Mouse (Mus musculus) CH12.LX (cell line): ENCODE measurements around the gene Sapcd2. TPM values are rescaled to one million over a fixed set of nuclear protein-coding genes. Genes with fewer than 3 reads are reported as not detected.
A peak's percentile ranks its signal among the peaks of the same experiment; 100 is the strongest.

Source experiments
- DNase-seq: peaks from one replicate; pipeline ENCODE4 v3.0.0-alpha.2; 2013; ENCODE audit errors: extremely low read depth
- H3K27ac ChIP-seq: 2 replicates; pipeline ENCODE4 v1.5.1; 2012; ENCODE audit warnings: low read depth, mild to moderate bottlenecking, control low read depth, moderate library complexity; ENCODE audit not compliant: insufficient read depth
- H3K27me3 ChIP-seq: replicated peaks from 2 replicates; pipeline ENCODE3; 2012; ENCODE audit warnings: inconsistent platforms
- H3K36me3 ChIP-seq, 2 experiments: replicated peaks in 1 of 2; 2 replicates each; pipeline versions ENCODE3 to v1.6.1; 2012; ENCODE audit warnings: inconsistent platforms in 1 of 2, low read length in 1 of 2, mild to moderate bottlenecking in 1 of 2, mixed read lengths in 1 of 2, moderate library complexity in 1 of 2; ENCODE audit not compliant: control insufficient read depth in 1 of 2, insufficient read depth in 1 of 2
- H3K4me1 ChIP-seq, 2 experiments: 2 replicates each; pipeline ENCODE4 v1.6.1; 2012; ENCODE audit warnings: inconsistent platforms in 1 of 2, moderate library complexity in 1 of 2; ENCODE audit not compliant: insufficient read depth in 2 of 2, control insufficient read depth in 1 of 2
- H3K4me2 ChIP-seq: 2 replicates; pipeline ENCODE4 v1.6.1; 2012; ENCODE audit warnings: low read depth, mild to moderate bottlenecking, control low read depth; ENCODE audit not compliant: poor library complexity, insufficient read depth, severe bottlenecking
- H3K4me3 ChIP-seq, 3 experiments: fragments of 150-350 bp in 1 of 3; sonication (generic) in 1 of 3; replicated peaks in 1 of 3; 2 replicates each; pipeline versions ENCODE3 to v1.5.1; 2011 to 2012; ENCODE audit warnings: low read depth in 2 of 3, low read length in 2 of 3, mild to moderate bottlenecking in 2 of 3, moderate library complexity in 2 of 3, control low read depth in 1 of 3, improper control_type of control experiment in 1 of 3, inconsistent platforms in 1 of 3, mixed read lengths in 1 of 3; ENCODE audit not compliant: poor library complexity in 1 of 3
- H3K79me2 ChIP-seq: replicated peaks from 2 replicates; pipeline ENCODE4 v1.6.1; 2012; ENCODE audit warnings: mild to moderate bottlenecking, moderate library complexity; ENCODE audit not compliant: control insufficient read depth, poor library complexity, insufficient read depth, severe bottlenecking; ENCODE audit errors: extremely low read depth
- H3K9ac ChIP-seq: 2 replicates; pipeline ENCODE4 v1.6.1; 2012; ENCODE audit warnings: low read depth, mild to moderate bottlenecking, control low read depth, moderate library complexity; ENCODE audit not compliant: insufficient read depth
- H3K9me3 ChIP-seq: replicated peaks from 2 replicates; pipeline ENCODE3; 2012; ENCODE audit warnings: low read length, inconsistent platforms, mixed read lengths
- CHD1 ChIP-seq: IDR thresholded peaks from 2 replicates; pipeline ENCODE4 v1.6.1; 2012; ENCODE audit warnings: low read depth, low read length, improper control_type of control experiment, inconsistent platforms
- CHD2 ChIP-seq: IDR thresholded peaks from 2 replicates; pipeline ENCODE4 v1.6.1; 2011; ENCODE audit warnings: low read length, improper control_type of control experiment
- CTCF ChIP-seq, 2 experiments: IDR thresholded peaks in 1 of 2; conservative IDR thresholded peaks in 1 of 2; 2 replicates each; pipeline ENCODE4 v1.5.1; 2011 to 2012; ENCODE audit warnings: low read depth in 2 of 2, low read length in 2 of 2, improper control_type of control experiment in 1 of 2, inconsistent platforms in 1 of 2, mild to moderate bottlenecking in 1 of 2, moderate library complexity in 1 of 2
- E2F4 ChIP-seq: IDR thresholded peaks from 2 replicates; pipeline ENCODE4 v1.6.1; 2011; ENCODE audit warnings: low read depth, low read length, improper control_type of control experiment; ENCODE audit not compliant: insufficient replicate concordance
- ELF1 ChIP-seq: IDR thresholded peaks from 2 replicates; pipeline ENCODE4 v1.6.1; 2014; ENCODE audit warnings: low read depth, mild to moderate bottlenecking, inconsistent platforms, low read length, improper control_type of control experiment
- EP300 ChIP-seq: IDR thresholded peaks from 2 replicates; pipeline ENCODE4 v1.6.1; 2011; ENCODE audit warnings: low read length, improper control_type of control experiment
- GABPA ChIP-seq: IDR thresholded peaks from 2 replicates; pipeline ENCODE4 v1.6.1; 2012; ENCODE audit warnings: low read depth, low read length, improper control_type of control experiment, inconsistent platforms; ENCODE audit not compliant: insufficient replicate concordance
- HCFC1 ChIP-seq: IDR thresholded peaks from 2 replicates; pipeline ENCODE4 v1.6.1; 2012; ENCODE audit warnings: low read depth, mild to moderate bottlenecking, inconsistent platforms, low read length, improper control_type of control experiment
- IRF4 ChIP-seq: IDR thresholded peaks from 2 replicates; pipeline ENCODE4 v1.6.1; 2014; ENCODE audit warnings: low read depth, mild to moderate bottlenecking, inconsistent platforms, low read length, improper control_type of control experiment
- JUND ChIP-seq: conservative IDR thresholded peaks from 2 replicates; pipeline ENCODE4 v1.6.1; 2011; ENCODE audit warnings: low read depth, low read length, improper control_type of control experiment
- KAT2A ChIP-seq: IDR thresholded peaks from 2 replicates; pipeline ENCODE4 v1.6.1; 2012; ENCODE audit warnings: low read length, improper control_type of control experiment, inconsistent platforms; ENCODE audit not compliant: insufficient replicate concordance
- MAFK ChIP-seq: IDR thresholded peaks from 2 replicates; pipeline ENCODE4 v1.6.1; 2011; ENCODE audit warnings: low read length, improper control_type of control experiment; ENCODE audit not compliant: insufficient replicate concordance
- MAX ChIP-seq: IDR thresholded peaks from 2 replicates; pipeline ENCODE4 v1.6.1; 2011; ENCODE audit warnings: low read length, improper control_type of control experiment
- MAZ ChIP-seq: IDR thresholded peaks from 2 replicates; pipeline ENCODE4 v1.6.1; 2012; ENCODE audit warnings: low read depth, mild to moderate bottlenecking, inconsistent platforms, low read length, improper control_type of control experiment, moderate library complexity
- MXI1 ChIP-seq: IDR thresholded peaks from 2 replicates; pipeline ENCODE4 v1.6.1; 2011; ENCODE audit warnings: mild to moderate bottlenecking, low read depth, low read length, improper control_type of control experiment
- NELFE ChIP-seq: IDR thresholded peaks from 2 replicates; pipeline ENCODE4 v1.6.1; 2011; ENCODE audit warnings: low read depth, low read length, improper control_type of control experiment
- POLR2A ChIP-seq: IDR thresholded peaks from 2 replicates; pipeline ENCODE4 v1.6.1; 2011; ENCODE audit warnings: low read depth, mild to moderate bottlenecking, improper control_type of control experiment, low read length
- RAD21 ChIP-seq: IDR thresholded peaks from 2 replicates; pipeline ENCODE4 v1.6.1; 2011; ENCODE audit warnings: low read depth, mild to moderate bottlenecking, low read length, improper control_type of control experiment, moderate library complexity
- RCOR1 ChIP-seq: conservative IDR thresholded peaks from 2 replicates; pipeline ENCODE4 v1.6.1; 2012; ENCODE audit warnings: low read depth, mild to moderate bottlenecking, inconsistent platforms, low read length, improper control_type of control experiment
- SIN3A ChIP-seq: IDR thresholded peaks from 2 replicates; pipeline ENCODE4 v1.6.1; 2012; ENCODE audit warnings: low read length, improper control_type of control experiment, inconsistent platforms
- TCF12 ChIP-seq: IDR thresholded peaks from 2 replicates; pipeline ENCODE4 v1.6.1; 2014; ENCODE audit warnings: low read depth, mild to moderate bottlenecking, inconsistent platforms, low read length, improper control_type of control experiment
- UBTF ChIP-seq: IDR thresholded peaks from 2 replicates; pipeline ENCODE4 v1.6.1; 2012; ENCODE audit warnings: low read depth, mild to moderate bottlenecking, inconsistent platforms, low read length, improper control_type of control experiment, moderate library complexity
- USF1 ChIP-seq: IDR thresholded peaks from 2 replicates; pipeline ENCODE4 v1.6.1; 2014; ENCODE audit warnings: low read depth, mild to moderate bottlenecking, inconsistent platforms, low read length, improper control_type of control experiment
- USF2 ChIP-seq: conservative IDR thresholded peaks from 2 replicates; pipeline ENCODE4 v1.6.1; 2011; ENCODE audit warnings: low read depth, low read length, improper control_type of control experiment
- ZC3H11A ChIP-seq: IDR thresholded peaks from 2 replicates; pipeline ENCODE4 v1.6.1; 2012; ENCODE audit warnings: low read depth, mild to moderate bottlenecking, inconsistent platforms, low read length, improper control_type of control experiment
- ZKSCAN1 ChIP-seq: IDR thresholded peaks from 2 replicates; pipeline ENCODE4 v1.6.1; 2012; ENCODE audit warnings: low read depth, inconsistent platforms, low read length, improper control_type of control experiment, borderline replicate concordance
- ZMIZ1 ChIP-seq: IDR thresholded peaks from 2 replicates; pipeline ENCODE4 v1.6.1; 2012; ENCODE audit warnings: low read depth, mild to moderate bottlenecking, inconsistent platforms, low read length, improper control_type of control experiment
- dilution Hi-C: fragments of 300-500 bp; cut with MboI; formaldehyde crosslinking; loops from 2 replicates; pipeline ENCODE4 v1.14.3; 2020; ENCODE audit warnings: low sequenced_read_pairs; ENCODE audit not compliant: extremely low pct_unique_long_range_greater_than_20kb, extremely low pct_ligation_motif_present
- in situ Hi-C: fragments of 300-500 bp; cut with MboI; formaldehyde crosslinking; loops from 3 replicates; pipeline ENCODE4 v1.14.3; 2019; ENCODE audit warnings: low sequenced_read_pairs, low pct_ligation_motif_present, low pct_unique_long_range_greater_than_20kb, mixed read lengths
- polyA plus RNA-seq: library from polyadenylated mRNA; unstranded; fragments of >175 nt; gene quantifications from 2 replicates; pipeline ENCODE4 v1.2.1, GENCODE M21; 2012; ENCODE audit warnings: low read depth; ENCODE audit not compliant: insufficient read length
- total RNA-seq, 2 experiments: library from RNA; depleted of rRNA; stranded (reverse); fragments of 300-350 nt in 1 of 2; fragments of >200 nt in 1 of 2; gene quantifications; 2 replicates each; pipeline ENCODE4 v1.2.3; 2012 to 2014

Gene Sapcd2
- total and polyA plus RNA-seq, 3 experiments, result 16.9 to 27.3 (median 22.5) TPM

DNA sequence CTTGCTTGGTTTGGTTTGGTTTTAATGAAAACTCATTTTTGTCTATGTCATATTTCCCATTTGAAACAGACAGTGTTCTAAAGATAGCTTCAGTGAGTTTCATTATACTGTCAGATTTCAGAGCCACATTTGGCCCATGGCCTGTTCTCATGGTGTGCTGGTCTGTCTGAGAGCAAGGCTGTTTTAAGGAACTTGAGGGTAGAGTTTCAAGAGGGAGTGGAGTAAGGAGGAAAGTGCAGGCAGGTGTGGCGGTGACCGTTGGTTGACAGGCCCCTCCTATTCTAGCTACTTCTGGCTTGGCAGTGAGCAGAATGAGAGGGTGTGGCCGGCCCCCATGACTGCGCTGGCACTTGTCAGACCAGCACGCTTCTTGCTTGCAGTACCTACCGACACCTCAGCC, 33.8 kb upstream of the Sapcd2 start (continued):
- TF ChIP-seq CHD1, result no peak
- TF ChIP-seq CHD2, result no peak; the same call in 1 of the 2 replicates
- no peak for TF ChIP-seq USF1
- TF ChIP-seq JUND, result peak; percentile 75
- peak; percentile 78 for TF ChIP-seq MAFK
- TF ChIP-seq ZKSCAN1, result no peak
- no peak for TF ChIP-seq POLR2A
- TF ChIP-seq IRF4, result peak; percentile 85
- TF ChIP-seq GABPA, result no peak
- no peak for TF ChIP-seq KAT2A
- TF ChIP-seq NELFE, result no peak
- no peak for TF ChIP-seq USF2
- TF ChIP-seq TCF12, result peak; percentile 81
- TF ChIP-seq RCOR1, result 0 out of 2 replicates have a peak, but pooled peaks have one; percentile 38

DNA sequence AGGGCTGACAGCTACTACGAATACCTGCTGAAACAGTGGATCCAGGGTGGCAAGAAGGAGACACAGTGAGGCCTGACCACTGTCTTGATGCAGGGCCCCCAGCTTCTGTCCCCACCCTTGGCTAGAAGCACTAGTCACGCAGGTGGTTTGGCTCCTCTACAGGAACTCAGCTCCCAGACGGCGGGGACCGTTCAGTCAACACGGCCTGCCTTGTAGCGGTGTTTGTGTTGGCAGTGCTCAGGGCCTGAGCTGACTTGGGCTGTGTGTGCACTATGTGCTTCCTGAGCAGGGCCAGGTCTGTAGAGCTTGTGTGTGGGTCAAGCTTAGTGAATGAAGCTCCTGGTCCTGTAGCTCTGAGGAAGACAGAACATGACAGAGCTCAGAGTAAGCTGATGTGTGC, 24.0 kb upstream of the Sapcd2 start:
- Histone ChIP-seq H3K4me1 (no peaks in the 10 kb centered on the region), H3K4me2 (no peak overlapping the region), H3K27me3 (no peaks in the 10 kb centered on the region), H3K36me3 (peaks cover 91 to 97% of the 10 kb centered on the region in 2 experiments), H3K79me2 (no peaks in the 10 kb centered on the region; the same call in 1 of the 2 replicates), H3K4me3 (no peak overlapping the region), H3K9me3 (no peaks in the 10 kb centered on the region), H3K27ac (no peak overlapping the region), H3K9ac (no peak overlapping the region)
- TF ChIP-seq RAD21 (no peak), E2F4 (no peak), CTCF (conservative IDR thresholded peaks at IDR 0.05 in 1 of 2, IDR thresholded peaks at IDR 0.05 in 1 of 2; ENCODE audit: low read depth in 2 of 2, low read length in 2 of 2) (no peak), HCFC1 (no peak), TCF12 (no peak), KAT2A (no peak), USF2 (no peak), NELFE (no peak), ELF1 (no peak), SIN3A (no peak), UBTF (no peak), MAZ (no peak), JUND (no peak), EP300 (no peak), ZC3H11A (no peak), MXI1 (no peak), MAX (no peak), ZMIZ1 (no peak), GABPA (no peak)
- dilution Hi-C loops, result no loop called here
- DNase-seq, result no peak
- in situ Hi-C loops, result no loop called here
